Mouse (Mus musculus): ENCODE measurements around the gene Btbd2.
"Not testable (repeated sequence)": the region's sequence is repeated elsewhere in the genome, so short reads cannot be mapped to it uniquely, and the experiment has no call there.

The Btbd2 gene

GRCm38 (mm10) chr10:80650392-80650791 is 6.5 kb downstream of the Btbd2 start:
- no peak for DNase-seq (ENCODE audit: low spot score in 2 of 2)

GRCm38 (mm10) chr10:80649910-80650309 is 7.0 kb downstream of the Btbd2 start:
- not testable (repeated sequence) for DNase-seq (ENCODE audit: low spot score in 2 of 2)

- no peak for DNase-seq (ENCODE audit: low spot score in 2 of 2)
Measured at GRCm38 (mm10) chr10:80646936-80647335, 9.9 kb downstream of the Btbd2 start.

GRCm38 (mm10) chr10:80635345-80635744 is 21.5 kb downstream of the Btbd2 start:
- no peak for DNase-seq (ENCODE audit: low spot score in 2 of 2)

- DNase-seq (ENCODE audit: low spot score in 2 of 2), result no peak
Measured at GRCm38 (mm10) chr10:80628925-80629324, 27.9 kb downstream of the Btbd2 start.

- DNase-seq (ENCODE audit: low spot score in 2 of 2), result no peak
Measured at GRCm38 (mm10) chr10:80627685-80628084, 29.2 kb downstream of the Btbd2 start.

GRCm38 (mm10) chr10:80625764-80626163 is 31.1 kb downstream of the Btbd2 start:
- no peak for DNase-seq (ENCODE audit: low spot score in 2 of 2)

GRCm38 (mm10) chr10:80623457-80624191 is 33.2 kb downstream of the Btbd2 start:
- DNase-seq (ENCODE audit: low spot score in 2 of 2), result peak; percentile 61 to 79

GRCm38 (mm10) chr10:80622661-80623456 is 34.0 kb downstream of the Btbd2 start, which contains the start of gene Csnk1g2:
Csnk1g2 (plus strand) TSS chr10:80622838.
- peak in 1 of 2 experiments; percentile 84 for DNase-seq (ENCODE audit: low spot score in 2 of 2)

GRCm38 (mm10) chr10:80621940-80622660 is 34.8 kb downstream of the Btbd2 start:
- DNase-seq (ENCODE audit: low spot score in 2 of 2), result peak; percentile 98 to 100

GRCm38 (mm10) chr10:80621690-80621939 is 35.3 kb downstream of the Btbd2 start:
- no peak for DNase-seq (ENCODE audit: low spot score in 2 of 2)

- no peak for DNase-seq (ENCODE audit: low spot score in 2 of 2)
Measured at GRCm38 (mm10) chr10:80620796-80621689, 35.8 kb downstream of the Btbd2 start.

GRCm38 (mm10) chr10:80620365-80620764 is 36.5 kb downstream of the Btbd2 start:
- DNase-seq (ENCODE audit: low spot score in 2 of 2), result no peak

GRCm38 (mm10) chr10:80619465-80620244 is 37.2 kb downstream of the Btbd2 start:
- no peak for DNase-seq (ENCODE audit: low spot score in 2 of 2)

GRCm38 (mm10) chr10:80618181-80618580 is 38.7 kb downstream of the Btbd2 start:
- DNase-seq (ENCODE audit: low spot score in 2 of 2), result peak in 1 of 2 experiments; percentile 58

- no peak for DNase-seq (ENCODE audit: low spot score in 2 of 2)
Measured at GRCm38 (mm10) chr10:80614351-80614750, 42.5 kb downstream of the Btbd2 start.

GRCm38 (mm10) chr10:80613821-80614220 is 43.0 kb downstream of the Btbd2 start:
- no peak for DNase-seq (ENCODE audit: low spot score in 2 of 2)

GRCm38 (mm10) chr10:80611905-80612304 is 45.0 kb downstream of the Btbd2 start:
- no peak for DNase-seq (ENCODE audit: low spot score in 2 of 2)

- DNase-seq (ENCODE audit: low spot score in 2 of 2), result peak; percentile 62 to 78
Measured at GRCm38 (mm10) chr10:80611024-80611423, 45.8 kb downstream of the Btbd2 start.

- DNase-seq (ENCODE audit: low spot score in 2 of 2), result no peak
Measured at GRCm38 (mm10) chr10:80610116-80610785, 46.6 kb downstream of the Btbd2 start.
